Mouse (Mus musculus) spleen, adult 2 months (tissue): ENCODE data around the gene Slc39a7. TPM values are rescaled to one million over a fixed set of nuclear protein-coding genes. Genes with fewer than 3 reads are reported as not detected.
A peak's percentile ranks its signal among the peaks of the same experiment; 100 is the strongest.

Experiments
- DNase-seq, 2 experiments: peaks; one replicate each; pipeline versions ENCODE4 v3.0.0 to v3.0.0-alpha.2; 2012 to 2021; ENCODE audit warnings: low spot score in 2 of 2, low read depth in 1 of 2
- H3K27ac ChIP-seq: fragments of 200-500 bp; 2 replicates; pipeline ENCODE4 v1.5.1; 2012; ENCODE audit warnings: low read length, inconsistent platforms; ENCODE audit not compliant: insufficient read depth
- H3K27me3 ChIP-seq: fragments of 200-500 bp; 2 replicates; pipeline ENCODE4 v1.6.1; 2012; ENCODE audit warnings: mild to moderate bottlenecking, moderate library complexity, low read length, inconsistent platforms; ENCODE audit not compliant: control insufficient read depth, insufficient read depth
- H3K36me3 ChIP-seq: fragments of 200-500 bp; 2 replicates; pipeline ENCODE4 v1.6.1; 2012; ENCODE audit warnings: mild to moderate bottlenecking, low read length, inconsistent platforms; ENCODE audit not compliant: control insufficient read depth, insufficient read depth
- H3K4me1 ChIP-seq: fragments of 200-500 bp; 2 replicates; pipeline ENCODE4 v1.6.1; 2011; ENCODE audit warnings: inconsistent platforms; ENCODE audit not compliant: control insufficient read depth, insufficient read depth, insufficient read length
- H3K4me3 ChIP-seq: fragments of 200-500 bp; 2 replicates; pipeline ENCODE4 v1.5.1; 2011; ENCODE audit warnings: mild to moderate bottlenecking, inconsistent platforms; ENCODE audit not compliant: insufficient read depth, insufficient read length; ENCODE audit errors: extremely low read depth
- CTCF ChIP-seq: fragments of 200-500 bp; IDR thresholded peaks from 2 replicates; pipeline ENCODE4 v1.5.1; 2011; ENCODE audit warnings: mild to moderate bottlenecking, inconsistent platforms; ENCODE audit not compliant: insufficient read depth, insufficient read length, insufficient replicate concordance; ENCODE audit errors: extremely low read depth
- POLR2A ChIP-seq: fragments of 200-500 bp; IDR thresholded peaks from 2 replicates; pipeline ENCODE4 v1.6.1; 2011; ENCODE audit warnings: low read depth, low read length, inconsistent platforms
- WGBS: fragments of 180-500 bp; shearing (Covaris S2); methylation state at CpG from one replicate; pipeline ENCODE4 v1.1.7; 2018; 5-methylcytosine and 5-hydroxymethylcytosine counted together
- polyA plus RNA-seq: library from polyadenylated mRNA; depleted of rRNA; stranded (reverse); fragments of >200 nt; gene quantifications from 2 replicates; pipeline ENCODE4 v1.2.3, GENCODE M21; 2012

Gene Slc39a7
- polyA plus RNA-seq, 1 experiment, result 86.8 TPM

DNA sequence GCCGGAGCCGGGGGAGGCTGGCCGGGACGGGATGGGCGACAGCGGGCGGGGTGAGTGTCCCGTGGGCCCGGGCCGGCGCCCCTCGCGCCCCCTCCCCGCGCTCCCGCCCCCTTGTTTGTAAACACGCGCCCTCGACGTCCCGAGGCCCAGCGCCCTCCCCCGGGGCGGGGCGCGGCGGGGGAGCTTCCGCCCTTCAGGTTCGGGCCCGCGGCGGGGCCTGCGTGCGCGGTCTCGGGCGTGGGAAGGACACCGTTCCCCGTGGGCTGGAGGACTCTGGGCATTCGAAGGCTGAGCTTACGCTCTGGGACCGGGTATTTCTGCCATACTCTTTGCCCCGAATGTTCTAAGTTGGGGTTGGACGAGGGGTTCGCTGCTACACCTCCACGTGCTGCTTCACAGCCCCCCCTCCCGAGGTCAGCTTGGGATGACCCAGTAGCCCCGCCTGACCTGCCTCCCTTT lies 721 bp upstream of the Slc39a7 start:
- peak in 1 of 2 experiments; percentile 71 for DNase-seq
- Histone ChIP-seq H3K36me3 (peaks cover 35% of the 10 kb centered on the region), H3K27ac (peak overlapping the region; percentile 94), H3K4me3 (peak overlapping the region; percentile 91), H3K27me3 (no peaks in the 10 kb centered on the region), H3K4me1 (peaks cover 14% of the 10 kb centered on the region; the same call in 1 of the 2 replicates)
- WGBS, result 1% methylated on average over 47 of the region's 48 CpGs
- TF ChIP-seq CTCF, result no peak
- TF ChIP-seq POLR2A, result no peak

DNA sequence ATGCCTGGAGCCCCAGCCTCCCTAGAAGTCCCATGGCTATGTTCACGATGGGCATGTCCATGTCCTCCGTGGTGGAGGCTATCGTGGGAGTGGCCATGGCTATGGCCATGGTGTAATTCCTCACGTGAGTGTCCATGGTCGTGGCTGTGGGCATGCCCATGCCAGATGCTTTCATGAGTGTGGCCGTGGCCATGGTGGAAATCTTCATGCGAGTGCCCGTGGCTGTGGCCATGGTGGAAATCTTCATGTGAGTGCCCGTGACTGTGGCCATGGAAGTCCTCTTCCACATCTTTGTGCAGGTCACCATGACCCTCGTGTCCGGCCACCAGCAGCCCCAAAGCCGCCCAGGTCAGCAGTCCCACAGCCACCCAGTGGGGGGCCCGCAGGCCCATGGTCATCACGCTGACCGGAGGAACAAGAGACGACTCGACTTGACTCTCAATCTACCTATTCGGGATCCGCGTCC lies 588 bp downstream of the Slc39a7 start:
- H3K27me3 ChIP-seq, result no peaks in the 10 kb centered on the region
- DNase-seq, result peak in 1 of 2 experiments; percentile 32
- peaks cover 25% of the 10 kb centered on the region; the same call in 1 of the 2 replicates for H3K4me1 ChIP-seq
- peak overlapping the region; percentile 89 for H3K4me3 ChIP-seq
- peak overlapping the region; percentile 87 for H3K27ac ChIP-seq
- no peak for TF ChIP-seq POLR2A
- TF ChIP-seq CTCF, result no peak
- H3K36me3 ChIP-seq, result peaks cover 25% of the 10 kb centered on the region
- 5% methylated on average over 20 of the region's 20 CpGs for WGBS

DNA sequence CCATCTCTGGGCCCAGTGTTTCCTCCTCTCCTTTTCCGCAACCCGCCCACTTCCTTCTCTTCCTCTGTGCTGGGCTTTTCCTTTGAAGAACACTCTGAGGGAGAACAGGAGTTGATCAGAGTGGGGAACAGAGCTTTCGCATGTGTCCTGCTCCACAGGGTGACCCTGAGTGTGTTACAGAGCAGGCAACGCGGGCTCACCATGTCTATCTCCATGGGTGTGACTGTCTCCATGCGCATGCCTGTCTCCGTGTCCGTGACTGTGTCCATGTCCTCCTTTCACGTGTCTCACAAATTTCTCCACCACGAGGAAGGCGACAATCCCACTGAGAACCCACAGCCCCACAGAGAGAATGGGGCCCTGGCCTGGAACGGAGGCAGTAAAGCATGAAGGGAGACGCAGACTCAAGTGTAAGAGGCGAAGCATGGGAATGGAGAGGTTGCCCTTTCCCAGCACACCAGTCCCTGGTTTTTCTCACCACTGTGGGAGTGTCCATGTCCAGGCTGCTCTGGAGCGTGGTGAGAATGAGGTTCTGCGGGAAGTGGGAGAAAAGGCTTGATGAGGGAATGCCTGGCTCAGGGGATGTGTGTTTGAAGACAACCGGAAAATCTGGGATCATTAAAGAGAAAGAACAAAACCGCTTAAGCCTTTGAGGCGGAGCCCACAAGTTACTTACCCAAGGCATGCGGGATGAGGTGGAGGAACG lies 1.4 kb downstream of the Slc39a7 start:
- no peak overlapping the region for H3K4me3 ChIP-seq
- WGBS, result 90% methylated on average over 21 of the region's 21 CpGs
- no peaks in the 10 kb centered on the region for H3K27me3 ChIP-seq
- peaks cover 27% of the 10 kb centered on the region; the same call in 1 of the 2 replicates for H3K4me1 ChIP-seq
- DNase-seq, result no peak
- H3K36me3 ChIP-seq, result peaks cover 19% of the 10 kb centered on the region
- H3K27ac ChIP-seq, result no peak overlapping the region
- no peak for TF ChIP-seq CTCF
- TF ChIP-seq POLR2A, result no peak

DNA sequence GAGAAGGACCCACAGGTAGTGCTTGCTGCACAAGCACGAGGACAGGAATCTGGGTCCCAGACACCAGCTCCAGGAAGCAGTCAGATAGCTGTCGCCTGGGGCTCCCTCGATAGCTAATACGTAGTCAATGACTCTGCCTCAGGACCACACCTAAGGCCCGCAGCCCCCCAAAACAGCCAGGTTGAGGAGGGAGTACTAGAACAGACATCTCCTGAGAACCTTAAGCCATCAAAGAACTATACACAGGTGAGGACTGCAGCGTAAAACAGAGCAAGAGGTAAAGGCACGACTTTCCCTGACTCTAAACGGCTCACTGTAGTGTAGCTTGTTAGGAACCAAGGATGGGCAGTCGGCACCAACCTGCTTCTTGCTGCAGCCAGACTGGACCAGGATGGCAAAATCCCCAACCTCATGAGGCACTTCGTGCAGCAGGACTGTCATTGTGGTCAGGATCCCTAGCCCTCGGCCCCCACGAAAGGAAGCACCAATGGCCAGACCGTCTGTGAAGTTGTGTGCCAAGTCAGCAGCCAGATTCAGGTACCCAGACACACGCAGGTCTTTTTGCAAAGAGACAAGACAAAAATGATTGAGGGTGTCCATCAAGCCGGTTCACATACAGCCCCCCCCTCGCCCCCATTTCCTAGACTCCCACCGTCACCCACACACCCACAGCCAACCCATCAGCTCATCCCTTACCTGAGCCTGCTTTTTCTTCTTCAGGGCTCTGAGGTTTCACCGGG lies 2.2 kb downstream of the Slc39a7 start:
- DNase-seq, result no peak
- H3K4me1 ChIP-seq, result peaks cover 27% of the 10 kb centered on the region; the same call in 1 of the 2 replicates
- no peak overlapping the region for H3K27ac ChIP-seq
- no peak overlapping the region for H3K4me3 ChIP-seq
- H3K36me3 ChIP-seq, result peaks cover 16% of the 10 kb centered on the region
- no peaks in the 10 kb centered on the region for H3K27me3 ChIP-seq
- WGBS, result 86% methylated on average over 18 of the region's 18 CpGs
- TF ChIP-seq POLR2A (no peak), CTCF (no peak)

DNA sequence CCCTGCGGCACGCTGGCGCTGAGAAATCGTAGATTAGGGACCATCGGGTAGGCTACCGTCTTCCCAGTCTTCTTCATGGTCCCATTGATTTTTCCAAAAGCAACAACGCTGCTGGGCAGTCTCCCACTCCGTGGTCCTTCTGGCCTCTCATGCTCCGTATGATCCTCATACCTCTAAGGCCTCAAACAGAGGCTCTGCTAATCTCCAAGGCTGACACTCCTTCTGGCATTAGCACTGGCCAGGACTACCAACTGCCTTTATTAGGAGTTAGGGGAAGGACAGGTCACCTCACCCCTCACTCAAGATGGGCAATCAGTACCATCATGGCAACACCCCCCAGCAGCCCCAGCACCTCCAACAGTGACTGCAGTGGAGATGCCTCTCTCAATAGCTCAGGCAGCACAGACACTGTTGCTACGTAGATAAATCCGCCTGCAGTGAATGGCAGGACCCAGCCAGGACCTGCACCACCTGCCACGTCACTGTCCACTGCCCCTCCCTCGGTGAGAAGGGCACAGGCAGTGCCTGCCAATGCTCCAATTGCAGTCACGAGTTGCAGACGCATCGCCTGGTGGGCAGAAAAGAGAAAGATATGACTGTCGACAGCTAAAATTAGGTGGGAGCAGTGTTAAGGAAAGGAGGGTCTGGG lies 2.9 kb downstream of the Slc39a7 start:
- Histone ChIP-seq H3K36me3 (peaks cover 14% of the 10 kb centered on the region), H3K27me3 (no peaks in the 10 kb centered on the region), H3K4me1 (peaks cover 27% of the 10 kb centered on the region; the same call in 1 of the 2 replicates), H3K4me3 (no peak overlapping the region), H3K27ac (no peak overlapping the region)
- TF ChIP-seq POLR2A, result no peak
- no peak for TF ChIP-seq CTCF
- WGBS, result 92% methylated on average over 17 of the region's 17 CpGs
- no peak for DNase-seq

DNA sequence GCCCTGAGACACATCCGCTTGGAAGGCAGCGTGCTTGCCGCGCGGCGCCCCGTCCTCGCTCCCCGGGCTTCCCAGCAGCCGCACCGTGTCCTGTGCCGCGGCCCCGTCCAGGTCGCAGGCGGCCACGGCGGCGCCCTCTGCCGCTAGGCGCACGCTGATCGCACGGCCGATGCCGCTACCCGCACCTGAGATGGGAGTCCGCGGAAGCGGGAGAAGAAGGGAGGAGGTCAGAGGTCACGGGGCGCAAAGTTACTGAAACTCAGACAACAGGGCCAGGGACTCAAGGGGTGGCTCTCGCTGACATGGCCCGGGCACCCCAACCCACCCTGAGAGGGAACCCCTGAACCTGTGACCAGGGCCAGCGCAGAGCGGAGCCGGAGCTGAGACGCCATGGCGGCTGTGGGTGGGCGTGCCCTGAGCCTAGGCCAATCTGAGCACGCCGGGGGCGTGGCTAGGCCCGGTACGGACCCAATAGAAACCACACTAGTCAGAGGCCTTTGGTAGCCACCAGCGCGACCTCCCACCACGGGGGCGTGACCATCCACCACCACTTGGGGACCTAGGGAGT lies 3.7 kb downstream of the Slc39a7 start, which contains the start of gene H2-Ke6:
Gene H2-Ke6 (minus strand): TSS at position 405 of the 568 bp plus-strand sequence.
- WGBS, result under 1% methylated on average over 47 of the region's 49 CpGs
- peaks cover 24% of the 10 kb centered on the region; the same call in 1 of the 2 replicates for H3K4me1 ChIP-seq
- no peaks in the 10 kb centered on the region for H3K27me3 ChIP-seq
- peak within 1 kb of the TSS; percentile 86 for H3K4me3 ChIP-seq
- H3K27ac ChIP-seq, result peak within 1 kb of the TSS; percentile 90
- TF ChIP-seq CTCF, result 0 out of 2 replicates have a peak, but pooled peaks have one; percentile 2
- peak; percentile 71 for TF ChIP-seq POLR2A
- H3K36me3 ChIP-seq, result peaks cover 14% of the 10 kb centered on the region
- peak; percentile 80 to 92 for DNase-seq
